Mouse (Mus musculus): ENCODE measurements at regions not wholly inside any gene's neighbourhood (a gene's known extent, or its start where the extent isn't known, plus 50 kb on each side); places are given as distances from the start of the nearest gene placed in this dataset.
"Not testable (repeated sequence)": the region's sequence is repeated elsewhere in the genome, so short reads cannot be mapped to it uniquely, and the experiment has no call there.

DNA sequence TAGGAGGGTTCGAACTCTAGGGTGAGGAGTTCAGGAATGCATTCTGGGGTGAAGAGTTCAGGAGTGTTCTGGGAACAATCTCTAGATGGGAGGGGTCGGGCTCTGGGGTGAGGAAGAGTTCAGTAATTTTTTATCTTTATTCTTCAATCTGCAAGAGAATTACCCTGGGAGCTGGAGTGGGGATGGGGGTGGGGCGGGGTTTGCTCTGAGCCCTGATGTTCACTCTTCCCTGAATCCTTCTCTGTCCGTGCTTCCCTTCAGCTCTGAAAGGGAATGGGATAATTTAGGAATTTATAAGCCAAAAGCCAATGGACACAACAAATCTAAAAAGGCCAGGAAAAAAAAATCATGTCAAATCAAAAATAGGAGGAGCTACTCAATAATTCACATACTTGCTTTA lies 122.8 kb upstream of the Trim24 start:
- DNase-seq (ENCODE audit: low read depth, low spot score) = not testable (repeated sequence)

DNA sequence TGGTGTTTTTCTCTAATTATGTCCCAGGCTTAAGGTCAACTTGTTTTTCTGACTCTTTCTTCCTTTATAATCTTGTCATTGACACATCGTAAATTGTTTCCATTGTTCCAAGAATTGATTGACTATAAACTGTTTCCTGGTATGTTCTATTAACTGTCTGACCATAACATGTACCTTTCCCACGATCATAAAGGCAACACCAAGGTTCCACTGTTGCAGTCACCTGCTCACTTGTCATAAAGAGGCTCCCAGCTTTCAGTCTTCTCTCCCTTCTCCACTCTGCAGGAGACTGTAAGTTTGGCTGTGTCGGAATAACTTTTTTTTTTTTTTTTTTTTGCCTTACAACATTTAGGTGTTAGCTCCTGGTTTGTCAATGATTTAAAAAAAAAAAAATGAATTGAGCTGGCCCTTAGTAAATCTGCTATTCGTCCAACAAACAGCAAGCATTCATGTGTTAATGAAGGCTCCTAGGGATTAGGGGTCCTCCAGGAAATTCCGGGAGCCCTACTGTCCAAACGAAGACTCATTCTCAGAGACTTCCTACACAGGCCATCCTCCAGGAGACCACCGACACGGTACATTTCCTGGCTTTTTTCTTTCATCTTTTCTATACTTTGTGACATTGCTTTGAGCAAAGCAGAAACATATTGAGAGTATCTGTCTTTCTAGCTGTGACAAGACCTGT lies 122.2 kb upstream of the Trim24 start:
- no peak for DNase-seq (ENCODE audit: low read depth, low spot score)

- DNase-seq (ENCODE audit: low read depth, low spot score) = no peak
These were observed 121.6 kb upstream of the Trim24 start for GRCm38 (mm10) chr6:37749016-37749415.

DNA sequence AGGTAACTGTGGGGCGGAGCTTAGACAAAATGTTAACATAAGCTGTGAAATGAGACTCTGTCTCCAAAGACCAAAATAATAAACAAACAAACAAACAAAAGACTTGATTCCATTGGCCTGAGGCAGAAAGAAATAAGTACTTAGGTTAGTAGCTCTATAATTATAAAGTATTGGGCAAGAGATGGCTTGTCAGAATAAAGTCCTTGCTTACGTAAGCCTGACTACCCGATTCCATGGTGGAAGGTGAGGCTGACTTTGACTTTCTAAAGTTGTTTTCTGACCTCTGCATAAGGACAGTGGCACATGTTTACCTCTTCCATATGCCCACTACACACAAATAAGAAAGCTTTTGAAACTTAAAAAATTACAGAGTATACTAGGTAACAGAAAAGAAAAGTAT lies 120.3 kb upstream of the Trim24 start:
- DNase-seq (ENCODE audit: low read depth, low spot score) = no peak

- DNase-seq (ENCODE audit: low read depth, low spot score) = no peak
These were observed 118.9 kb upstream of the Trim24 start for GRCm38 (mm10) chr6:37751701-37752100.

DNA sequence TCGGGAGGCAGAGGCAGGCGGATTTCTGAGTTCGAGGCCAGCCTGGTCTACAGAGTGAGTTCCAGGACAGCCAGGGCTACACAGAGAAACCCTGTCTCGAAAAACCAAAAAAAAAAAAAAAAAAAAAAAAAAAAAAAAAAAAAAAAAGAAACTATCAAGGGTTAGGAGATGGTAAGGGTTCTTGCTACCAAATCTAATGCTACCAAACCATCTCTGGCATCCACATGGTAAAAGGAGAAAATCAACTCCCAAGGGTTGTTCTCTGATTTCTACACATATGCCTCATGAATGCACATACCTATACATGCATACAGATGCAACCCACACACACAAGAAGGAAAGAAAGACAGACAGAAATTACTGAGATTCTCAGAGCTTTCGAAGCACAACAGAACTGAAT lies 109.6 kb upstream of the Trim24 start:
- not testable (repeated sequence) for DNase-seq (ENCODE audit: low read depth, low spot score)

DNA sequence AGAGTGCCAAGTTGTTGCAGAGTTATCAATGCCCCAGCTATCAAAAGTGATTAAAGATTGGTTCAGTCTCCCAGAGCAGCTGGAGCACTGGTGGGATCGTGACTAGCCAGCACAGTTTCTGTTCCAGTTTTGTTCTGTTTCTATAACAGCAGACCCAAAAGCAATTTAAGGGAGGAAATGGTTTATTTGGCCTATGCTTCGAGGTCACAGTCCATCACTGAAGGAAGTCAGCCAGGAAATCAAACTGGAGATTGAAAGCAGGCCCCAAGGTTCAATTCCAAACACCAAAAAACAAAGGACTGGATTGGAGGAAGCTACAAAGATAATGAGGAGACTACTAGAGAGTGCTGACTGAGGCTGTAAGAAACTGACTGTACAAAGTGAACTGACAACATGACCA lies 107.6 kb upstream of the Trim24 start:
- DNase-seq (ENCODE audit: low read depth, low spot score) = no peak

DNA sequence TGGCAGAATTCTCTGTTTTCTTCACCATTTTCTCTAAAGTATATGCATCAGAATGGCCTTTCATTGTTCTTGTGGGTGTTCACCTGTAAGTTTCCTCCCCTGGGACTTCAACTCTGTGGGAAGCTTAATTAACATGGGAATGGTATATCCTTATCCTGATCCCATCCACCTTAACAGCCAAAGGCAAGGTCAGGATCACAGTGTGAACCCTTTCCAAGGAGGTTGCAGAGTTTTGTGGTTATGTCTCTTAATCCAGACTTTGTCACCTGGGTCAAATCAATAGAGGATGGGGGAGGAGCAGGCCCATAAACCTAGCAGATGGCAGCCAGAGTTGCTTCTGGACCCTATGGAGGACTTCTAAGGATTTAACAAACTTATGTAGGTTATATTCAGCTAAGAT lies 102.9 kb upstream of the Trim24 start:
- DNase-seq (ENCODE audit: low read depth, low spot score) = no peak

DNA sequence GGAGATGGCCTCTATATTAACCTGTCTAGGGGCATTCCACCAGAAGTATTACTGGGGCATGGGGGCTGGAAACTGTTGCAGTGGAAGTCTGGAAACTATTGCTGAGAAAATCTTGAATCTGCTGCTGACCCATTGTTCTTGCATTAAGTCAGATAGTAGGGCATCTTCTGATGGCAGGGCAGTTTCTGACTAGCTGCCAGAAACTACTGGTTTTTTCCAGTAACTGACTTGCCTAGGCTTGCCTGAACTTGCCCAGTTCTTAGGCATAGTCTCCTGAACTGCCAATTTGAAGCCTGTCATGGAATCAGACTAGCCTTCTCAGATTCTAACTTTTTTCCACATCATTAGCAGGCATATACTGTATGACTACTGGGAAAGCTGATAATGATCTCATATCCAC lies 97.3 kb upstream of the Trim24 start:
- peak; percentile 24 for DNase-seq (ENCODE audit: low read depth, low spot score)

GRCm38 (mm10) chr6:37775151-37775550 lies 95.5 kb upstream of the Trim24 start:
- DNase-seq (ENCODE audit: low read depth, low spot score) = no peak

DNA sequence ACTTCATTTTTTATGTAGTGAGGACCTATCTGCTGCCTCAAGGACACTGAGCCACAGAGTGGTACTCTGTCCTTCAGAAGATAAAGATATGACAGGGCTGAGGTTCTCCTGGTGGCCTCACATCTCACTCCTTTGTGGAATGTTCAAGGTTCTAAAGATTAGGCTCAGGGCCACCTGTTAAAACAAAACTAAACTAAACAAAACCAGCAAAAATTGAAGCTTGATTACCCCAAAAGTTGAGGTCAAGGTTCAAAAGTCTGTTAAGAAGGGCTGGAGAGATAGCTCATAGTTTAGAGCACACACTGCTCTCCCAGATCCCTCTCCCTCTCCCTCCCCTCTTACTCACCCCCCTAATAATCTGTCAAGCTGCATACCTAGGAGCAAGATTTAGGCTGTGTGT lies 90.7 kb upstream of the Trim24 start:
- no peak for DNase-seq (ENCODE audit: low read depth, low spot score)

- no peak for DNase-seq (ENCODE audit: low read depth, low spot score)
These were observed 88.7 kb upstream of the Trim24 start for GRCm38 (mm10) chr6:37781894-37782293.

DNA sequence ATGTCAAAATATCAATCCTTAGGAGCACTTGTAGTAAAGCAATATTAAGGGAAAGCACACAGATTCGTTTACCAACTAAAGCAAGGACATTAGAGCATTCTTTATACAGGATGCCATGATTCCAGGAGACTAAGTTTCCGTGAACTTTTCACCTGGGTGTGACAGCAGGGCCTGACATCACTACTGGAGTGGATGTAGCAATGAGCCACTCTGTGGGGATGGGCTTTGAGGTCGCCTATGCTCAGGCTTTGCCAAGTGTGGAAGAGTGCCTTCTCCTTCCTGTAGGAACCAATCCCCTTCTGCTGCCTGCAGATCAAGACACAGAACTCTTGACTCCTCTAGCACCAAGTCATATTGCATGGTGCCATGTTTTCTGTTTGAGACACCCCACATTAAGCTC lies 85.3 kb upstream of the Trim24 start:
- DNase-seq (ENCODE audit: low read depth, low spot score) = not testable (repeated sequence)

DNA sequence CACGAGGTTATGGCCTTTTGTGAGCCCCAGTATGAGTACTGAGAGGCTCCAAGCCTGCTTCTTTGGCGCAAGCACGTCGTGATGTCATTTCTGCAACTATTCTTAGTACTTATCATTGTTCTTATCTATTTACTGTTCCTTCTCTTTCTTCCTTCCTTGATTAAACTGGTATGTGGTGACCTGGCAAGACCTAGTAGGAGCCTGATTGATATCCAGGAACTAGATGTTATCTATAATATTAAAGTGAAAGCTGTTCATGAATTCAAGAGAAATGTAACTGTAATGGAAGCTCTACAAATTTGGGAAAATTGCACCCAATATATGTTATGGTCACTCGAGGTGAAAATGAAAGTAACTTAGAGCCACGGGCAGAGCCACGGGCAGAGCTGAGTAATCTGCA lies 84.9 kb upstream of the Trim24 start:
- DNase-seq (ENCODE audit: low read depth, low spot score) = no peak

GRCm38 (mm10) chr6:37787858-37788257 lies 82.8 kb upstream of the Trim24 start:
- DNase-seq (ENCODE audit: low read depth, low spot score) = not testable (repeated sequence)

- DNase-seq (ENCODE audit: low read depth, low spot score) = no peak
These were observed 79.7 kb upstream of the Trim24 start for GRCm38 (mm10) chr6:37790878-37791277.

DNA sequence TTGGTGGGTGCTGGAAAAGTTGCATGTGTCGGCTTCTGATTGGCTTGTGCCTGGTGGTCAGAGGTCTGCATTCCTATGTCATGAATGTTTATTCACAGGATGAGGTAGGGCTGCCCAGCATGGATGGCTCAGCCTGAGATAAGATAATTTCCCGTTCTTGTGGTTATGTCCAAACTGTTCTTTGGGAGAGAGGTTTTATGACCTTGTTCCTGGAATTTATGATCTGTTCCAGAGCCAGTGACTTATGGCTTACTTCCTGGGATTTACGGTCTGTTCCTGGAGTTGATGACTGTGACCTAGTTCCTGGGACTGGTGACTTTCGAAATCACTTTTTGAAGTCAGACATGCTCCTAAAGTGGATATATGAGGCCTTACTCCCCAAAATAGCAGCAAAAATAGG lies 76.4 kb upstream of the Trim24 start:
- peak; percentile 59 for DNase-seq (ENCODE audit: low read depth, low spot score)

DNA sequence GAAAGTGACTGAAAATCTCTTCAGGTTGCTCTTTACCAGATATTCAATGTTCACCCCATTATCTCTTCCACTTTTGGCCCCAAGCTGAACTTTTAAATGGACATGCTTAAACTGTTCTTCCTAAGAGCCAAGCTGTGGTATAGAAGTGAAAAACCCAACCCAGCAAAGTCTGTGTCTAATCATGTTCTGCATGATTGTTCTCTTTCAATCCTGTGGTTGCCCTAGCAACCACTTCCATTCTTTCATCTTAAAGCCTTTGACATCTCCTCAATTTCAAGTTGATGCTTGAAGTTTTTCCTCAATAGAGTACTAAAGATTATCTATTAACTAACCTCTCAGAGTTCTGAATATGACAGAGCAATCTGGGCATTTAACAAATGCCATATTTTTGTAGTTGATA lies 75.6 kb upstream of the Trim24 start:
- no peak for DNase-seq (ENCODE audit: low read depth, low spot score)

DNA sequence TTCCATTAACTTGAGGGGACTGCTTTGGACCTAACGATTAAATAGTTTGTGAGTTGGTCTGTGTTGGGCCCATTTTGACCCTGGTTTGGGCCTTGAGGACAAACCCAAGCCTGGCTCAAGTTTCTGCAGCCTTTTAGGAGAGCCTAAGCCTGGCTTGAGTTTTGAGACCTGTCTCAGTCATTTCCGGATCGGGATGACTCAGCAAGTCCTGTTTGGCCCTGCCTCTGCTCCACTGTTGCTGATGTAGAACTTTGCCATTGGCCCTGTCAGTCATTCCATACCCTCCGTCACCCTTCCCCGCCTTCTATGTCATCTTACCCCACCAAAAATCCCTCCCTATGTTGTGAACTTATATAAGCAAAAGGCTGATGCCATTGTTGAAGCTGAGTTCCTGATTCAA lies 67.4 kb upstream of the Trim24 start:
- peak; percentile 24 for DNase-seq (ENCODE audit: low read depth, low spot score)

- DNase-seq (ENCODE audit: low read depth, low spot score) = not testable (repeated sequence)
These were observed 64.7 kb upstream of the Trim24 start for GRCm38 (mm10) chr6:37805896-37806295.

DNA sequence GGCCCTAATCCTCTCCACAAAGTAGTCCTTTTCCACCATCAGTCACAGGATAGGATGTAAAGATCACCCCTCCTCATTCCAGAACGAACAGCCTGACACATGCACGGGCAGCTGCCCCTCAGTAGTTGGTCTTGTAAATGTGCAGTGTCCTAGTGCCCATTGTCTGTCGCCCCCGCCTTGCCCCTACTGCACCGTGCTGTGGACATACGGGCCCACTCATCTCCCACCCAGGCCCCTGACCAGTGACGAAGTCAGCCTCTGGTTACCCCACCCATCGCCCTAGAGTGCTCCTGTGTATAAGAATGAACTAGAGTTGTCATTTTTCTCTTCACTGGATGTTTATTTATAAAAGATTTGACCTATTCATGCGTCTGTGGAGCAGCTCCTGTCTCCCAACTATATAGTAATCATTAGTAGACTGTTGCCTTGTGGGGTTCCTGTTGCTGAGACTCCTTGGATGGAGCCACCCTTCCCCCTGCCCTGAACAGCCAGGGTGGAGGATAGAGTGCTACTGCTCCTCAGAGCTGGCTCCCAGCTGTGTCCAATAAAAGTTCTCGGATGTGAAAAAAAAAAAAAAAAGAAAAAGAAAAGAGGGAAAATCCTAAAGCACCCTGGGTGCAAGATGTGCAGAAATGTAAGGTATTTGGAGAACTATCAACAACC lies 64.0 kb upstream of the Trim24 start:
- not testable (repeated sequence) for DNase-seq (ENCODE audit: low read depth, low spot score)

- DNase-seq (ENCODE audit: low read depth, low spot score) = not testable (repeated sequence)
These were observed 55.4 kb upstream of the Trim24 start for GRCm38 (mm10) chr6:37815218-37815617.
